Comparison of ENCODE assay signal across 10 mouse cellular contexts in genomic region chr5:46790536-46790935, GRCm38 (mm10).
A peak's percentile ranks its signal among the peaks of the same experiment; 100 is the strongest.
DNase-seq lines count a peak whose midpoint lies in the region; ATAC-seq lines count a peak whose summit lies in the region.
"Had no signal": no experiment of that assay in that cellular context is flagged by ENCODE, and none has a peak within 500 bp of the region (broad histone marks: within the 10 kb centered on the region; RNA-seq: fewer than 3 reads in every experiment).

No protein-coding gene starts in this region.

- H3K4me2 ChIP-seq in midbrain, embryonic 13.5 days (replicated peaks), result no peak overlapping the region
- no peak overlapping the region for H3K4me2 ChIP-seq in midbrain, embryonic 15.5 days
- H3K4me2 ChIP-seq in embryonic facial prominence, embryonic 12.5 days (replicated peaks), result no peak overlapping the region
- H3K4me2 ChIP-seq in hindbrain, embryonic 12.5 days (replicated peaks), result no peak overlapping the region

- peak; percentile 71 for ATAC-seq in midbrain, embryonic 13.5 days
- ATAC-seq in midbrain, embryonic 15.5 days (replicated peaks), result no peak
- ATAC-seq in embryonic facial prominence, embryonic 12.5 days (ENCODE audit: insufficient number of reproducible peaks, insufficient read depth, low FRiP score, low TSS enrichment), result 0 out of 2 replicates have a peak, but pooled peaks have one; percentile 47
- ATAC-seq in hindbrain, embryonic 12.5 days (ENCODE audit: low FRiP score), result no peak

- no peaks in the 10 kb centered on the region for H3K27me3 ChIP-seq in midbrain, embryonic 13.5 days
- H3K27me3 ChIP-seq in midbrain, embryonic 15.5 days (replicated peaks), result no peaks in the 10 kb centered on the region
- H3K27me3 ChIP-seq in embryonic facial prominence, embryonic 12.5 days, result no peaks in the 10 kb centered on the region
- no peaks in the 10 kb centered on the region for H3K27me3 ChIP-seq in hindbrain, embryonic 12.5 days

- no peak overlapping the region for H3K9ac ChIP-seq in midbrain, embryonic 13.5 days (replicated peaks)
- no peak overlapping the region for H3K9ac ChIP-seq in midbrain, embryonic 15.5 days
- no peak overlapping the region for H3K9ac ChIP-seq in embryonic facial prominence, embryonic 12.5 days
- H3K9ac ChIP-seq in hindbrain, embryonic 12.5 days, result no peak overlapping the region

- no peak overlapping the region for H3K4me3 ChIP-seq in midbrain, embryonic 13.5 days (replicated peaks)
- no peak overlapping the region for H3K4me3 ChIP-seq in midbrain, embryonic 15.5 days
- no peak overlapping the region for H3K4me3 ChIP-seq in embryonic facial prominence, embryonic 12.5 days
- no peak overlapping the region for H3K4me3 ChIP-seq in hindbrain, embryonic 12.5 days

- peak; percentile 13 for DNase-seq in kidney, adult 9 months
- peak; percentile 35 for DNase-seq in lung, postnatal 25 days (ENCODE audit: low spot score)
- DNase-seq in yolk sac, embryonic 10.5 days (ENCODE audit: low spot score), result no peak
- DNase-seq in right cerebral cortex, postnatal 36 days (ENCODE audit: low spot score in 2 of 2), result no peak
- DNase-seq: heart, postnatal 36 days; right cerebral cortex, postnatal 25 days had no signal

- no peak overlapping the region for H3K27ac ChIP-seq in midbrain, embryonic 13.5 days
- no peak overlapping the region for H3K27ac ChIP-seq in midbrain, embryonic 15.5 days
- H3K27ac ChIP-seq in embryonic facial prominence, embryonic 12.5 days, result no peak overlapping the region
- H3K27ac ChIP-seq in hindbrain, embryonic 12.5 days, result no peak overlapping the region

- H3K4me1 ChIP-seq in midbrain, embryonic 13.5 days (replicated peaks), result peaks cover 9% of the 10 kb centered on the region; the same call in 1 of the 2 replicates
- no peaks in the 10 kb centered on the region for H3K4me1 ChIP-seq in midbrain, embryonic 15.5 days
- H3K4me1 ChIP-seq in embryonic facial prominence, embryonic 12.5 days, result no peaks in the 10 kb centered on the region; the same call in 1 of the 2 replicates
- no peaks in the 10 kb centered on the region for H3K4me1 ChIP-seq in hindbrain, embryonic 12.5 days

- H3K9me3 ChIP-seq in midbrain, embryonic 13.5 days, result no peaks in the 10 kb centered on the region
- H3K9me3 ChIP-seq in midbrain, embryonic 15.5 days, result no peaks in the 10 kb centered on the region
- no peaks in the 10 kb centered on the region for H3K9me3 ChIP-seq in embryonic facial prominence, embryonic 12.5 days
- no peaks in the 10 kb centered on the region for H3K9me3 ChIP-seq in hindbrain, embryonic 12.5 days (replicated peaks)

- WGBS in midbrain, embryonic 13.5 days, result 15% methylated on average over 3 of the region's 3 CpGs
- WGBS in midbrain, embryonic 15.5 days, result 16% methylated on average over 3 of the region's 3 CpGs
- 50% methylated on average over 3 of the region's 3 CpGs for WGBS in embryonic facial prominence, embryonic 12.5 days
- WGBS in hindbrain, embryonic 12.5 days, result 56% methylated on average over 3 of the region's 3 CpGs

- no peaks in the 10 kb centered on the region for H3K36me3 ChIP-seq in midbrain, embryonic 13.5 days
- H3K36me3 ChIP-seq in midbrain, embryonic 15.5 days (replicated peaks), result no peaks in the 10 kb centered on the region
- no peaks in the 10 kb centered on the region for H3K36me3 ChIP-seq in embryonic facial prominence, embryonic 12.5 days
- H3K36me3 ChIP-seq in hindbrain, embryonic 12.5 days, result no peaks in the 10 kb centered on the region

Comparison
In these comparisons a context has a peak if more than half of its experiments do, and no peak if none do; other contexts are left out.
1. ATAC-seq: peak in midbrain, embryonic 13.5 days (single experiment) and embryonic facial prominence, embryonic 12.5 days (single experiment); none in midbrain, embryonic 15.5 days (single experiment) and hindbrain, embryonic 12.5 days (single experiment).
2. DNase-seq: peak in kidney, adult 9 months (single experiment) and lung, postnatal 25 days (single experiment); none in yolk sac, embryonic 10.5 days (single experiment) and right cerebral cortex, postnatal 36 days (0 of 2).